Mouse (Mus musculus) right cerebral cortex, postnatal 25 days (tissue): ENCODE measurements around the gene Pmepa1.
A peak's percentile ranks its signal among the peaks of the same experiment; 100 is the strongest.

ENCODE experiments used
- DNase-seq: peaks from one replicate; pipeline ENCODE4 v3.0.0; 2022

Pmepa1 gene

DNA sequence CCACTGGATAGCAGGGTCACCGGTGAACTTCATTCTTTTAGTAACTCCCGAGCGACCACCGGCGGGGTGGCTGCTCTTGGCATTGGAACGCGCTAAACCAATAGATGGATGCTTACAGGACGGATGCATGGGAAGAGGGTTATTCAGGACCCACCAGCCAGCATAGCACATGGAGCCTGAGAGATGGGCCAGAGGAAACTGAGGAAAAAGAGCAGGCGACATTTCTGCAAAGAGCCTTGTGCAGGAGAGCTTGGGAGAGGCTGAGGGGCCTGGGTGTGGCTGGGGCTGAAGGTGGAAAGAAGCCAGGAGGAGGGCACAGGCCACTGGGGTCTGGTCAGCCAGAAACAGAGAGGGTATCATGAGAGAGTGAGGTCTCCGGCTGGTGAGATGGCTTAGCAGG is 93.0 kb downstream of the Pmepa1 start:
- DNase-seq = no peak

GRCm38 (mm10) chr2:173182796-173183195 is 93.5 kb downstream of the Pmepa1 start:
- DNase-seq = no peak

DNA sequence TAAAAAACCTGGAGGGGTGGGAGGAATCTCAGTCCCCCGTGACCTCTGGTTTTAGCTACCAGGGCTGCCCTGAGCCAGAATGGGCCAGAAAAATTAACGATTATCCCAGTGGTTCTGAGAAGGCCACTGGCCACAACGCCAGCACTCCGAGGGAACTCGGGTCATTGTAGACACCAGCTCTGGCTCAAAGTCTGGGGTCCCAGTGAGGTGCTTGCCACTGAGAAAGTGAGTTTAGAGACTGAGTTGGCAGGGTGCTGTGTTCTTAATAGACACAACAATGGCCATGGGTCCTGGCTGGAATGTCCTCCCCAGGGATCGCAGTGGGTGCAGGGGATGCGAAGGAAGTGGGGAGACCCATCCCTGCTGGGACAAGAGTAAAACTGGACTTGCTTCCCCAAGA is 94.4 kb downstream of the Pmepa1 start:
- DNase-seq = no peak

GRCm38 (mm10) chr2:173181486-173181885 is 94.8 kb downstream of the Pmepa1 start:
- no peak for DNase-seq

DNA sequence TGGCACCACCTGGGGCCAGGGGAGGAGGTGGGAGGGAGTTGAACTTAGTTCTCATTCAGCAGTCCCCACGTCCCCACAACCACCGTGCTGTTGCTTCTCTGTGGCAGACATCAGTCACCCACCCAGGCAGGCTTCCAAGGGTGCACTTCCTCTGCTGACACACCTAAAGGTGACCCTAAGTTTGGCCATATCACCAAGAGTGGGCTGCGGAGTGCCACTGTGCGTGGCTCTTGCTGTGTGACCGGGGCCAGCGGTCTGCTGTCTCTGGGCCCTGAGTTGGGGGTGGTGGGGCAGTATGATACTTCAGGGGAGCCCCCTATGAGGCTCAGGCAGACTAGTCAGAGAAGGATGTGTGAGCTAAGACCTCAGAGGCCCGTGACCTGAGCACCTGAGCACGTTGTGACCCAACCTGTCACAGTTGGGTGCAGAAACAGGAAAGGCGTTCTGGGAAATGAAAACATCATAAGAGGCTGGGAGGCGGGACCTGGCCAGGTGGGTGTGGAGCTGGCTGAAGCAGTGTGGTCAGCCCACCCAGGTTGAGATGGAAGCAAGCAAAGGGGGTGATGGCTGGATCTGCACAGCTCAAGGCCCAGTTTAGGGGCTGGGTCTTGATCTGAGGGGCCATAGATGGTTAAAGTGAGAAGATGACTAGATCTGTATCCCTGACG is 95.5 kb downstream of the Pmepa1 start:
- no peak for DNase-seq

GRCm38 (mm10) chr2:173180026-173180425 is 96.3 kb downstream of the Pmepa1 start:
- DNase-seq = no peak

DNA sequence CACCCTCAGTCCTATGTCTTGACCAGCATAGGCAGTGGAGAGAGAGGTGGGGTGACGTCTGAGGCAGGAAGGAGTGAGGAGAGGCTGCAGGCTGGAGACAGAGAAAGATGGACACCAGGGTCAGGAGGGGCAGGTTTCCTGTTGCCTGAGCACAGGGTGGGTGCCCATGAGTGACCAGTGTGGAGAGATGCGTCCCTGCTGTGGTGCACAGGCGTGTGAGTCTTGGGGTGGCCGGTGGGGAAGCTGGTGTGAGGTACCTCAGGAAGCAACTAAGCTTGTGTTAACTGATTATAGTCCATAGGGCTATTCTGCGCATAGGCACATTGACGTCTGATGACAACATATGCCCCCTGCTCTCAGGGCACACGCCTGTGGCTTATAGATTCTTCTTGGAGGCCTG is 97.3 kb downstream of the Pmepa1 start:
- no peak for DNase-seq

- DNase-seq = no peak
These were observed 98.4 kb downstream of the Pmepa1 start for GRCm38 (mm10) chr2:173177951-173178350.

DNA sequence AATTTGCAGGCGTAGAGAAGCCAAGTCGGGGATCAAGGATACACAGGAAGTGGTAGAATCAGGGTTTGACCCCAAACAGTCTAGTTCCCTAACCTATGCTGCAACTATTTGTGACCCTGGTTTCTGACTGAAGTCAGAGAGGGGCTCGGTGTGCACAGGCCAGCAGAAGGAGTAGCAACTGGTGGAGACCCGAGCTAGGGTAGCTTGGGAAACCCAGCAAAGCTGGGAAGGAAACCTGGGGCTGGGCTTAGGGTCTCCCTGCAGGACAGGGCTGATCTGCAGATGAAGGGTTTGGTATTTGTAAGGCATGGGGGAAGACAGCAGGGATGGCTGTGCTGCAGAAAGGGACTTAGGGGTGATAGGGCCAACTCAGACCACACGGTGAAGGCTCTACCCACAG is 98.9 kb downstream of the Pmepa1 start:
- DNase-seq = no peak

DNA sequence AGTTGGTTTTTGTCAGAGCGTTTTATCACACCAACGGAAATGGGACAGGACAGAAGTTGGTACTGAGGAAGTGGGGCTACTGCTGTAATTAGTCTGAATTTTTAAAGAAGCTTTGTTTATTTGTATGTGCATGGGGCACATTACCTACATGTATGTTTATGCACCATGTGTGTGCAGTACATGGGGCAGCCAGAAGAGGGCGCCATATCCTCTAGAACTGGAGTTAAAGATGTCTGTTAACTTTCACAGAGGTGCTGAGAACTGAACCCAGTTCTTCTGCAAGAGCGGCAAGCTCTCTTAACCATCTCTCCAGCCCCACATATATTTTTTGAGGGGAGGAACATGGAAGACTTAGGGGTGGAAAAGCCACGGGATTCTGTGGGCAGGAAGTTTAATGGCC is 100.6 kb downstream of the Pmepa1 start:
- peak; percentile 3 for DNase-seq

- DNase-seq = no peak
These were observed 101.8 kb downstream of the Pmepa1 start for GRCm38 (mm10) chr2:173174569-173174968.
